Mouse (Mus musculus) liver, embryonic 15.5 days (tissue): Measurements from ENCODE around the gene Dnajc2. TPM values are rescaled to one million over a fixed set of nuclear protein-coding genes. Genes with fewer than 3 reads are reported as not detected.
A peak's percentile ranks its signal among the peaks of the same experiment; 100 is the strongest.

ENCODE experiments used
- ATAC-seq: fragments of 200-750 bp; cut with Nextera tagmentation; 2 replicates; pipeline ENCODE4 v1.8.0; 2017; ENCODE audit warnings: moderate number of reproducible peaks, mild to moderate bottlenecking, moderate library complexity; ENCODE audit not compliant: insufficient read depth
- H3K27ac ChIP-seq: fragments of 300-500 bp; sonication (generic); replicated peaks from 2 replicates; pipeline ENCODE4 v1.5.1; 2015; ENCODE audit warnings: mild to moderate bottlenecking, inconsistent platforms
- H3K27me3 ChIP-seq: fragments of 300-500 bp; sonication (generic); 2 replicates; pipeline ENCODE4 v1.6.1; 2015; ENCODE audit warnings: mild to moderate bottlenecking, inconsistent platforms
- H3K36me3 ChIP-seq: fragments of 300-500 bp; sonication (generic); replicated peaks from 2 replicates; pipeline ENCODE4 v1.6.1; 2015; ENCODE audit warnings: moderate library complexity, mild to moderate bottlenecking, inconsistent platforms
- H3K4me1 ChIP-seq: fragments of 300-500 bp; sonication (generic); replicated peaks from 2 replicates; pipeline ENCODE4 v1.6.1; 2015; ENCODE audit warnings: inconsistent platforms
- H3K4me2 ChIP-seq: fragments of 300-500 bp; sonication (generic); 2 replicates; pipeline ENCODE4 v1.6.1; 2015; ENCODE audit warnings: moderate library complexity, mild to moderate bottlenecking, inconsistent platforms
- H3K4me3 ChIP-seq: fragments of 300-500 bp; sonication (generic); replicated peaks from 2 replicates; pipeline ENCODE4 v1.5.1; 2015; ENCODE audit warnings: mild to moderate bottlenecking, inconsistent platforms
- H3K9ac ChIP-seq: fragments of 300-500 bp; sonication (generic); 2 replicates; pipeline ENCODE4 v1.6.1; 2015; ENCODE audit warnings: moderate library complexity, mild to moderate bottlenecking, inconsistent platforms
- H3K9me3 ChIP-seq: fragments of 300-500 bp; sonication (generic); replicated peaks from 2 replicates; pipeline ENCODE4 v1.6.1; 2016; ENCODE audit warnings: inconsistent platforms
- WGBS: fragments of 180-500 bp; shearing (Covaris S2); methylation state at CpG from one replicate; pipeline ENCODE4 v1.1.7; 2015; ENCODE audit warnings: mixed read lengths; ENCODE audit not compliant: insufficient replicate concordance; 5-methylcytosine and 5-hydroxymethylcytosine counted together
- polyA plus RNA-seq: library from polyadenylated mRNA; unstranded; fragments of >200 nt; fragmentation: Nextera tagmentation; extraction: Ambion mirVana; gene quantifications from 2 replicates; pipeline ENCODE4 v1.2.1, GENCODE M21; 2015

Dnajc2 gene
- polyA plus RNA-seq, 1 experiment from 2014 or later, result 23.3 TPM

DNA sequence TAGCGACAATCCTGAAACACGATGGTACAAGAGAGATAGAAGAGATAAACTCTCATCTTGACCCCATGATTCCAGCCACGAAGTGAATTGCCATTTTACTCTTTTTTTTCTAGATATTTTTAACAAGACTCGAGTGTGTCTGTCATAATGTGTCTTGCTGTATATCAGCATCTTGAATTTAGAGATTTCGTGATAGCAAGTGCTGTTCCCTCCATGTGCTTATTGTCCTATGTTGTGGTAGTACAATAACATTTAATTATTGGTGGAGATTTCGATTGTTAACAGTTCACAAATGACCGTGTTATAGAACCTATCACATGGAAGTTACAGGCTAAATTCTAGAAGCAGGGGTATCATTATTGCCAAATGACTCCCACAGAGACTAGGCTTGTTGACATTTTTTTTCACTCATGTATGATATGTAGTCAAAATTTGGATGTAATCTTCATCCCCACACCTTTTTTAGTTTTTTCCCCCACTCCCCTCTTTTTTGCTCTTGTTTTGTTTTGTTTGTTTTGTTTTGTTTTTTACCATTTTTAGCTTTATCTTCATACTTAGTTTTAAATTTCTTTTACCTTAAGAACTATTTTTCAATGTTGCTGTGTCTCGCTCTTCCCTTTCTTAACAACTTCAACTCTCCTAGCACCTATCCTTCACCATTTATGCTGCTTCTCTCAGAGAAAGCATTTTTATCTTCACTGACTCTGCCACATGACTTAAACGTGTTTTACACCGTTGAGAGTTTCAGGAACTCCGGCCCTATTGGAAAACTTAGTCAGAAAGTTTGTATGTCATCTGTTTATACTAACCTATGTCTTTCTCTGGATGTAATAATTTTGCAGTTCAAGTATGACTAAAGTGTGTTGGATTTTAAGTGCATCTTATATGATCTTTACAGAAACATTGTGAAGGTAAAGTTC lies 2.4 kb upstream of the Dnajc2 start:
- H3K4me1 ChIP-seq, result peaks cover 42% of the 10 kb centered on the region
- peaks cover 31% of the 10 kb centered on the region for H3K36me3 ChIP-seq
- no peaks in the 10 kb centered on the region for H3K27me3 ChIP-seq
- H3K4me2 ChIP-seq, result peak overlapping the region; percentile 99
- H3K4me3 ChIP-seq, result peak overlapping the region; percentile 99
- ATAC-seq, result no peak
- H3K9ac ChIP-seq, result peak overlapping the region; percentile 91
- H3K9me3 ChIP-seq, result no peaks in the 10 kb centered on the region
- WGBS, result 20% methylated on average over 11 of the region's 11 CpGs
- H3K27ac ChIP-seq, result peak overlapping the region; percentile 93

GRCm38 (mm10) chr5:21786258-21787185 lies 1.5 kb upstream of the Dnajc2 start:
- peak overlapping the region; percentile 99 for H3K4me2 ChIP-seq
- 1% methylated on average over 51 of the region's 51 CpGs for WGBS
- peak overlapping the region; percentile 99 for H3K4me3 ChIP-seq
- H3K27ac ChIP-seq, result peak overlapping the region; percentile 93
- H3K9ac ChIP-seq, result peak overlapping the region; percentile 91
- H3K36me3 ChIP-seq, result peaks cover 33% of the 10 kb centered on the region
- H3K4me1 ChIP-seq, result peaks cover 42% of the 10 kb centered on the region
- no peaks in the 10 kb centered on the region for H3K27me3 ChIP-seq
- no peaks in the 10 kb centered on the region for H3K9me3 ChIP-seq
- peak; percentile 79 for ATAC-seq

GRCm38 (mm10) chr5:21785776-21786175 lies 725 bp upstream of the Dnajc2 start:
- H3K9ac ChIP-seq, result no peak overlapping the region
- ATAC-seq, result no peak

DNA sequence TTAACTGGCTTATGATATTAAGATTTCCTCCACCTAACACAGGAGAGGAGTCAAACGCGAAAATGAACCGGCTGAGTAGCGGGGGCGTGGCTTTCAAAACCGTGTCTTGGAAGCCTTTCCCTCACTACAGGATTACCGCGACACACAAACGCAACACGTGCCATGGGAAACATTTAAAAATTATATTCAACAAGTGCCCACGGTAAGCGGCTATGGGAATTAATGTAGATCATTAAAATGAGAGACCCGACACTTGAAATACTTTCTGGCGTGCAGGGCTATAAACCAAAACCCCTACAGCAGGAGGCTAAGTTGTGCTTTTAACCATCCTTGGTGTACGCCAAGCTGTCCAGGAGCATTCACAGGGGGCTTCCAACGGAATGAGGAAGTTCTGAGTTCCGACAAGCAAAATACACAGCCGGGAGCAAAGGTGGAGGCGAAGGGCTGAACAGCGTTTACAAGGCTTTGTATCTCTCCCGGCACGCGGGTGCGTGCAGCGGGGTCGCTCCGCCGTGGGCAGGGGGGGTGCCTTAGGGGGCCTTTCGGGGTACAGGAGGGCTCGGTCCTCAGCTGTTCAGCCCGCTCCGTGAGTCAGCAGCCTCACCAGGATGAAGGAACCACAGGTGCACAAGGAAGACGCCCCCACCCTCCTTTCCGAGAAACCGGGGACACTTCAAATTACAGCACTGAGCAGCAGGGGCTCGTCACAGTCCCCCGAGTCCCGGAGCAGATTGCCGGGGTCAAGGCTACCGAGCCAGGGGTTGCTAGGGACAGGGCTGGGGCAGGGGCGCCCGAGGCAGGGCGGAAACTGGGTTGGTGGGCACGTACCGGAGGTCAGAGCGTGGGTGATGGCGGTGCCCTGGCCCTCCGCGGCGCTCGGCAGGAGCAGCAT lies 644 bp downstream of the Dnajc2 start:
- Histone ChIP-seq H3K4me2 (peak overlapping the region; percentile 99), H3K36me3 (peaks cover 45% of the 10 kb centered on the region)
- WGBS, result under 1% methylated on average over 51 of the region's 51 CpGs

More at GRCm38 (mm10) chr5:21785776-21786175, 725 bp upstream of the Dnajc2 start:
- Histone ChIP-seq H3K9me3 (no peaks in the 10 kb centered on the region), H3K27me3 (no peaks in the 10 kb centered on the region), H3K4me1 (peaks cover 39% of the 10 kb centered on the region), H3K36me3 (peaks cover 34% of the 10 kb centered on the region), H3K27ac (peak overlapping the region; percentile 93), H3K4me3 (peak overlapping the region; percentile 99; the same call in 1 of the 2 replicates), H3K4me2 (peak overlapping the region; percentile 99)
- 67% methylated on average over 7 of the region's 7 CpGs for WGBS

GRCm38 (mm10) chr5:21776491-21776890 lies 8.6 kb downstream of the Dnajc2 start:
- ATAC-seq, result no peak
- WGBS, result 88% methylated on average over 6 of the region's 6 CpGs
- no peak overlapping the region for H3K4me2 ChIP-seq
- no peaks in the 10 kb centered on the region for H3K27me3 ChIP-seq
- no peaks in the 10 kb centered on the region for H3K9me3 ChIP-seq
- H3K36me3 ChIP-seq, result peaks cover 69% of the 10 kb centered on the region
- no peaks in the 10 kb centered on the region for H3K4me1 ChIP-seq
- H3K9ac ChIP-seq, result no peak overlapping the region
- no peak overlapping the region for H3K27ac ChIP-seq
- H3K4me3 ChIP-seq, result no peak overlapping the region

More for the DNA sequence above, 644 bp downstream of the Dnajc2 start:
- ATAC-seq, result peak; percentile 22
- Histone ChIP-seq H3K9ac (peak overlapping the region; percentile 82), H3K4me1 (peaks cover 30% of the 10 kb centered on the region), H3K4me3 (peak overlapping the region; percentile 95), H3K27me3 (no peaks in the 10 kb centered on the region), H3K9me3 (no peaks in the 10 kb centered on the region), H3K27ac (peak overlapping the region; percentile 74)

GRCm38 (mm10) chr5:21769841-21770240 lies 15.2 kb downstream of the Dnajc2 start:
- Histone ChIP-seq H3K4me1 (no peaks in the 10 kb centered on the region), H3K4me3 (no peak overlapping the region), H3K27me3 (no peaks in the 10 kb centered on the region), H3K4me2 (no peak overlapping the region), H3K9me3 (no peaks in the 10 kb centered on the region), H3K36me3 (peaks cover 66% of the 10 kb centered on the region), H3K27ac (no peak overlapping the region), H3K9ac (no peak overlapping the region)
- WGBS, result 85% methylated on average over 6 of the region's 6 CpGs
- no peak for ATAC-seq

DNA sequence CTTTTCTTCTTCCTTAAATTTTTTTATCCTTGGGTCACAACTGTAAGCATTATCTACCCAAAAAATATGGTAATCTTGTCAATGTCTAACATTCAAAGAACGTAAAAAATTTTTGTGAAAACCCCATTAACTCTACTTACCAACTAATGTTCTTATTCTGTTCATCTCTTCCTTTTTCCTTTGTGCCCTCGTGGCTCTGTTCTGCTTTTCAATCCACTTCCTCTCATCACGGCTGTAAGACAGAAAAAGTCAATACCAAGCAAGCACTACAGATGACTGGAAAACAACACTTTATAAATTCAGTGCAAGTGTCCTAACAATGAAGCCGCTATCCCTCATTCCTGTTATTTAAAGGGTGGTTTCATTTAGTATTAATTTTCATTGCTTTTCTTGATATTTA lies 16.5 kb downstream of the Dnajc2 start:
- WGBS, result 67% methylated on average over 4 of the region's 4 CpGs
- ATAC-seq, result no peak
- H3K27ac ChIP-seq, result no peak overlapping the region
- H3K9ac ChIP-seq, result no peak overlapping the region
- H3K9me3 ChIP-seq, result no peaks in the 10 kb centered on the region
- H3K4me1 ChIP-seq, result no peaks in the 10 kb centered on the region
- H3K4me3 ChIP-seq, result no peak overlapping the region
- H3K4me2 ChIP-seq, result no peak overlapping the region
- no peaks in the 10 kb centered on the region for H3K27me3 ChIP-seq
- peaks cover 66% of the 10 kb centered on the region for H3K36me3 ChIP-seq

DNA sequence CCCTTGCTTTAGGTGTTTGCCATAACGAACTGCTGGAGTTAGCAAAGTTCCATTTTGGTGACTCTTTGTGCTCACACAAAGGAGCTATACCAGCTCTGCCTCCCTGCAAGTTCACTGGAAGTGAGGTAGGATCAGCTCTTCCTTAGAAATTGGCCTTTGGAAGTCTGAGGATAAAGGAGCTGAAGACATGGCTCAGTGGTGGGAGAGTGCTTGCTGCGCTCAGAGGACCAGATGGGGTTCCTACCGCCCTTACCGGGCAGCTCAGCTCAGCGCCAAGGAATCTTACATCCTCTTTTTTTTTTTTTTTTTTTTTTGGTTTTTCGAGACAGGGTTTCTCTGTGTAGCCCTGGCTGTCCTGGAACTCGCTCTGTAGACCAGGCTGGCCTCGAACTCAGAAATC lies 39.1 kb downstream of the Dnajc2 start:
- Histone ChIP-seq H3K36me3 (peaks cover 85% of the 10 kb centered on the region), H3K4me1 (no peaks in the 10 kb centered on the region)

GRCm38 (mm10) chr5:21744651-21745050 lies 40.4 kb downstream of the Dnajc2 start:
- Histone ChIP-seq H3K4me2 (no peak overlapping the region), H3K4me1 (no peaks in the 10 kb centered on the region), H3K36me3 (peaks cover 87% of the 10 kb centered on the region), H3K27ac (no peak overlapping the region), H3K9me3 (no peaks in the 10 kb centered on the region), H3K9ac (no peak overlapping the region), H3K27me3 (no peaks in the 10 kb centered on the region), H3K4me3 (no peak overlapping the region)
- ATAC-seq, result no peak

More for the DNA sequence above, 39.1 kb downstream of the Dnajc2 start:
- no peak overlapping the region for H3K4me2 ChIP-seq
- no peak overlapping the region for H3K4me3 ChIP-seq
- no peak overlapping the region for H3K27ac ChIP-seq
- ATAC-seq, result no peak
- no peaks in the 10 kb centered on the region for H3K9me3 ChIP-seq
- H3K9ac ChIP-seq, result no peak overlapping the region
- no peaks in the 10 kb centered on the region for H3K27me3 ChIP-seq
- 85% methylated on average over 8 of the region's 8 CpGs for WGBS

- no peak for ATAC-seq
- no peak overlapping the region for H3K4me3 ChIP-seq
- H3K36me3 ChIP-seq, result peaks cover 85% of the 10 kb centered on the region
- no peak overlapping the region for H3K9ac ChIP-seq
- no peak overlapping the region for H3K27ac ChIP-seq
- H3K4me1 ChIP-seq, result no peaks in the 10 kb centered on the region
- no peaks in the 10 kb centered on the region for H3K27me3 ChIP-seq
- no peak overlapping the region for H3K4me2 ChIP-seq
- WGBS, result 85% methylated on average over 10 of the region's 10 CpGs
- no peaks in the 10 kb centered on the region for H3K9me3 ChIP-seq
Observed at GRCm38 (mm10) chr5:21743606-21744005, 41.4 kb downstream of the Dnajc2 start.
